Mouse (Mus musculus): ENCODE measurements at regions not wholly inside any gene's neighbourhood (a gene's known extent, or its start where the extent isn't known, plus 50 kb on each side); places are given as distances from the start of the nearest gene placed in this dataset.
A peak's percentile ranks its signal among the peaks of the same experiment; 100 is the strongest.

GRCm38 (mm10) chr2:108920111-108920510, 360.4 kb upstream of the Kif18a start:
- H3K9ac ChIP-seq = no peak overlapping the region
- H3K27ac ChIP-seq = no peak overlapping the region
- H3K4me3 ChIP-seq = no peak overlapping the region
- H3K9me3 ChIP-seq = no peaks in the 10 kb centered on the region
- no peak for ATAC-seq (ENCODE audit: insufficient number of reproducible peaks, insufficient read depth, low FRiP score, low TSS enrichment, low read depth)
- H3K4me1 ChIP-seq = no peaks in the 10 kb centered on the region
- no peaks in the 10 kb centered on the region for H3K27me3 ChIP-seq
- 72% methylated on average over 5 of the region's 5 CpGs for WGBS
- no peak overlapping the region for H3K4me2 ChIP-seq
- H3K36me3 ChIP-seq = no peaks in the 10 kb centered on the region

- no peak overlapping the region for H3K4me2 ChIP-seq
- H3K9me3 ChIP-seq = no peaks in the 10 kb centered on the region
- H3K36me3 ChIP-seq = no peaks in the 10 kb centered on the region
- 0 out of 2 replicates have a peak, but pooled peaks cover 3% of the 10 kb centered on the region for H3K4me1 ChIP-seq
- no peak overlapping the region for H3K9ac ChIP-seq
- no peak overlapping the region for H3K27ac ChIP-seq
- ATAC-seq (ENCODE audit: insufficient number of reproducible peaks, insufficient read depth, low FRiP score, low TSS enrichment, low read depth) = no peak
- 53% methylated on average over 5 of the region's 5 CpGs for WGBS
- H3K4me3 ChIP-seq = no peak overlapping the region
- no peaks in the 10 kb centered on the region for H3K27me3 ChIP-seq
Observed at GRCm38 (mm10) chr2:108935981-108936762, 344.4 kb upstream of the Kif18a start.

GRCm38 (mm10) chr2:108980921-108981320, 299.6 kb upstream of the Kif18a start:
- no peak overlapping the region for H3K4me3 ChIP-seq
- no peak overlapping the region for H3K9ac ChIP-seq
- no peaks in the 10 kb centered on the region for H3K9me3 ChIP-seq
- 81% methylated on average over 5 of the region's 5 CpGs for whole genome bisulfite sequencing
- no peak for ATAC-seq (ENCODE audit: insufficient number of reproducible peaks, insufficient read depth, low FRiP score, low TSS enrichment, low read depth)
- H3K27me3 ChIP-seq = no peaks in the 10 kb centered on the region
- no peaks in the 10 kb centered on the region for H3K4me1 ChIP-seq
- H3K36me3 ChIP-seq = no peaks in the 10 kb centered on the region
- H3K27ac ChIP-seq = no peak overlapping the region
- no peak overlapping the region for H3K4me2 ChIP-seq

GRCm38 (mm10) chr2:109016223-109016622, 264.3 kb upstream of the Kif18a start:
- no peak overlapping the region for H3K9ac ChIP-seq
- H3K27me3 ChIP-seq = no peaks in the 10 kb centered on the region
- no peaks in the 10 kb centered on the region for H3K9me3 ChIP-seq
- H3K4me2 ChIP-seq = no peak overlapping the region
- no peak overlapping the region for H3K4me3 ChIP-seq
- H3K27ac ChIP-seq = no peak overlapping the region
- 55% methylated on average over 1 of the region's 1 CpGs for WGBS
- ATAC-seq (ENCODE audit: insufficient number of reproducible peaks, insufficient read depth, low FRiP score, low TSS enrichment, low read depth) = no peak
- no peaks in the 10 kb centered on the region for H3K36me3 ChIP-seq
- peaks cover 16% of the 10 kb centered on the region for H3K4me1 ChIP-seq

- H3K9me3 ChIP-seq = no peaks in the 10 kb centered on the region
- H3K4me3 ChIP-seq = no peak overlapping the region
- no peaks in the 10 kb centered on the region for H3K36me3 ChIP-seq
- ATAC-seq (ENCODE audit: insufficient number of reproducible peaks, insufficient read depth, low FRiP score, low TSS enrichment, low read depth) = peak; percentile 82
- H3K9ac ChIP-seq = no peak overlapping the region
- no peaks in the 10 kb centered on the region for H3K27me3 ChIP-seq
- H3K27ac ChIP-seq = no peak overlapping the region
- no peak overlapping the region for H3K4me2 ChIP-seq
- peaks cover 16% of the 10 kb centered on the region for H3K4me1 ChIP-seq
- 31% methylated on average over 1 of the region's 1 CpGs for WGBS
Observed at GRCm38 (mm10) chr2:109017018-109017707, 263.4 kb upstream of the Kif18a start.

- WGBS = 73% methylated on average over 6 of the region's 6 CpGs
- no peaks in the 10 kb centered on the region for H3K9me3 ChIP-seq
Observed at GRCm38 (mm10) chr2:109038131-109038695, 242.3 kb upstream of the Kif18a start.

More at GRCm38 (mm10) chr2:109038131-109038695, 242.3 kb upstream of the Kif18a start:
- no peak for ATAC-seq (ENCODE audit: insufficient number of reproducible peaks, insufficient read depth, low FRiP score, low TSS enrichment, low read depth)
- Histone ChIP-seq H3K4me2 (no peak overlapping the region), H3K4me3 (no peak overlapping the region), H3K36me3 (no peaks in the 10 kb centered on the region), H3K27me3 (no peaks in the 10 kb centered on the region), H3K9ac (no peak overlapping the region), H3K4me1 (no peaks in the 10 kb centered on the region), H3K27ac (no peak overlapping the region)

Measured in embryonic facial prominence, embryonic 13.5 days (tissue).